ENCODE assay signal across 15 mouse cellular contexts in genomic region chr5:86857682-86858081, GRCm38 (mm10). TPM values are rescaled to one million over a fixed set of nuclear protein-coding genes. Genes with fewer than 3 reads are reported as not detected.
DNase-seq lines count a peak whose midpoint lies in the region.
"Had no signal": no experiment of that assay in that cellular context is flagged by ENCODE, and none has a peak within 500 bp of the region (broad histone marks: within the 10 kb centered on the region; RNA-seq: fewer than 3 reads in every experiment).

No protein-coding gene starts in this region.

- peak; percentile 91 for DNase-seq in ES-CJ7 (ENCODE audit: low read depth, low spot score)
- DNase-seq in R1 (ENCODE audit: low read depth, low spot score) = peak; percentile 90
- DNase-seq in ZHBTc4 (ENCODE audit: low read depth, low spot score) = peak; percentile 88
- no peak for DNase-seq in lung, adult 18-20 months
- no peak for DNase-seq in thymus, postnatal 14 days
- no peak for DNase-seq in heart, adult 8-10 months (ENCODE audit: low spot score)
- DNase-seq: adrenal gland, adult 2 months; adrenal gland, postnatal 10 days; adrenal gland, postnatal 25 days; cerebellum, adult 11-12 months; cerebellum, adult 2 months; cerebellum, adult 9-10 months; cerebellum, postnatal 10 days; cerebellum, postnatal 25 days; forebrain, postnatal 0 days had no signal

RNA-seq across cellular contexts. Expression of gene Ugt2b34, which starts 49.1 kb away (rescaled TPM):
- not detected for total RNA-seq in heart, adult 8-10 months (2022)
- total RNA-seq: adrenal gland, postnatal 25 days; forebrain, postnatal 0 days had no signal

RNA-seq across cellular contexts. Expression of gene Ythdc1, which starts 53.7 kb away (rescaled TPM):
- total RNA-seq in heart, adult 8-10 months (2022) = 10 to 100 TPM; 28.2 to 34.9 (median 31.4) TPM

Comparison
In these comparisons a context has a peak if more than half of its experiments do, and no peak if none do; other contexts are left out.
1. DNase-seq: peak in ES-CJ7 (single experiment), R1 (single experiment) and ZHBTc4 (single experiment); none in lung, adult 18-20 months (0 of 2), thymus, postnatal 14 days (single experiment) and heart, adult 8-10 months (single experiment).